Mouse (Mus musculus) spleen, adult 12 weeks (tissue): ENCODE measurements around the gene Gm9008.
"Not testable (repeated sequence)": the region's sequence is repeated elsewhere in the genome, so short reads cannot be mapped to it uniquely, and the experiment has no call there.

Experiments
- DNase-seq: peaks from one replicate; pipeline ENCODE4 v3.0.0; 2022; ENCODE audit warnings: low spot score

Gm9008 gene

GRCm38 (mm10) chr6:76497054-76497835, at the start of gene Gm9008:
Gene Gm9008, minus strand, starts transcription at chr6:76497784.
- not testable (repeated sequence) for DNase-seq

GRCm38 (mm10) chr6:76521975-76522641, 24.5 kb upstream of the Gm9008 start:
- no peak for DNase-seq

GRCm38 (mm10) chr6:76510200-76510599, 12.6 kb upstream of the Gm9008 start:
- no peak for DNase-seq

- peak; percentile 6 for DNase-seq
Measured at GRCm38 (mm10) chr6:76496335-76496734, 1.2 kb downstream of the Gm9008 start.

GRCm38 (mm10) chr6:76468194-76468593, 29.4 kb downstream of the Gm9008 start:
- DNase-seq = no peak
